Mouse (Mus musculus) liver, embryonic 14.5 days (tissue): ENCODE data around the gene Dok7. TPM values are rescaled to one million over a fixed set of nuclear protein-coding genes. Genes with fewer than 3 reads are reported as not detected.

Experiments used
- ATAC-seq: fragments of 200-750 bp; cut with Nextera tagmentation; 2 replicates; pipeline ENCODE4 v1.8.0; 2017; ENCODE audit warnings: moderate number of reproducible peaks, mild to moderate bottlenecking, moderate library complexity; ENCODE audit not compliant: insufficient read depth
- DNase-seq, 3 experiments: peaks; one replicate each; pipeline ENCODE4 v3.0.0-alpha.2; 2012 to 2013; ENCODE audit warnings: low read depth in 3 of 3, low spot score in 3 of 3
- H3K27ac ChIP-seq: fragments of 300-500 bp; sonication (generic); 2 replicates; pipeline ENCODE4 v1.5.1; 2014; ENCODE audit warnings: moderate library complexity, mild to moderate bottlenecking, control low read depth, inconsistent platforms
- H3K27me3 ChIP-seq: fragments of 300-500 bp; sonication (generic); 2 replicates; pipeline ENCODE4 v1.6.1; 2014; ENCODE audit warnings: mild to moderate bottlenecking, low read length, moderate library complexity; ENCODE audit not compliant: control insufficient read depth, insufficient read depth
- H3K36me3 ChIP-seq: fragments of 300-500 bp; sonication (generic); replicated peaks from 2 replicates; pipeline ENCODE4 v1.6.1; 2014; ENCODE audit warnings: low read depth; ENCODE audit not compliant: control insufficient read depth, insufficient read depth
- H3K4me1 ChIP-seq, 2 experiments: fragments of 200-500 bp in 1 of 2; fragments of 300-500 bp in 1 of 2; sonication (generic) in 1 of 2; replicated peaks; 2 replicates each; pipeline ENCODE4 v1.6.1; 2012 to 2014; ENCODE audit warnings: antibody characterized with exemption in 1 of 2, inconsistent platforms in 1 of 2, low read length in 1 of 2; ENCODE audit not compliant: control insufficient read depth in 2 of 2, insufficient read depth in 2 of 2
- H3K4me2 ChIP-seq: fragments of 300-500 bp; sonication (generic); 2 replicates; pipeline ENCODE4 v1.6.1; 2014; ENCODE audit warnings: low read depth, mild to moderate bottlenecking, control low read depth, moderate library complexity
- H3K4me3 ChIP-seq, 2 experiments: fragments of 200-500 bp in 1 of 2; fragments of 300-500 bp in 1 of 2; sonication (generic) in 1 of 2; 2 replicates each; pipeline ENCODE4 v1.5.1; 2012 to 2014; ENCODE audit warnings: low read depth in 2 of 2, low read length in 2 of 2, mild to moderate bottlenecking in 2 of 2, control low read depth in 1 of 2, inconsistent platforms in 1 of 2, moderate library complexity in 1 of 2; ENCODE audit not compliant: insufficient read depth in 1 of 2
- H3K9ac ChIP-seq: fragments of 300-500 bp; sonication (generic); replicated peaks from 2 replicates; pipeline ENCODE4 v1.6.1; 2014; ENCODE audit warnings: mild to moderate bottlenecking, control low read depth, moderate library complexity
- H3K9me3 ChIP-seq: fragments of 300-500 bp; sonication (generic); 2 replicates; pipeline ENCODE4 v1.6.1; 2016; ENCODE audit warnings: low read length, mixed read lengths; ENCODE audit not compliant: control insufficient read depth
- CTCF ChIP-seq: IDR thresholded peaks from 2 replicates; pipeline ENCODE4 v1.5.1; 2016; ENCODE audit warnings: antibody characterized with exemption, low read depth, control low read depth
- EP300 ChIP-seq: IDR thresholded peaks from 2 replicates; pipeline ENCODE4 v1.6.1; 2016; ENCODE audit warnings: antibody characterized with exemption, low read depth
- WGBS: fragments of 180-500 bp; shearing (Covaris S2); extraction: QIAGEN DNeasy Blood & Tissue Kit; methylation state at CpG from one replicate; pipeline ENCODE4 v1.1.7; 2014; ENCODE audit not compliant: insufficient replicate concordance; 5-methylcytosine and 5-hydroxymethylcytosine counted together
- polyA plus RNA-seq, 2 experiments: library from polyadenylated mRNA; depleted of rRNA in 1 of 2; stranded (reverse) in 1 of 2; unstranded in 1 of 2; fragments of >200 nt; fragmentation: Nextera tagmentation in 1 of 2; extraction: Ambion mirVana in 1 of 2; gene quantifications; 2 replicates each; pipeline versions ENCODE4 v1.2.1 to v1.2.3; 2012 to 2014

Dok7 gene
- polyA plus RNA-seq, 2 experiments: 0.02 to 0.04 TPM

- TF ChIP-seq CTCF (no peak), EP300 (no peak)
- Histone ChIP-seq H3K4me2 (no peak overlapping the region), H3K9ac (no peak overlapping the region), H3K4me1 (no peaks in the 10 kb centered on the region), H3K27ac (no peak overlapping the region), H3K4me3 (no peak overlapping the region), H3K9me3 (no peaks in the 10 kb centered on the region), H3K27me3 (no peaks in the 10 kb centered on the region), H3K36me3 (no peaks in the 10 kb centered on the region)
- WGBS: 47% methylated on average over 7 of the region's 7 CpGs
- ATAC-seq: no peak
- no peak for DNase-seq
Measured at GRCm38 (mm10) chr5:35070953-35071352, 14.4 kb downstream of the Dok7 start.

GRCm38 (mm10) chr5:35071855-35072254, 15.3 kb downstream of the Dok7 start:
- Histone ChIP-seq H3K27ac (no peak overlapping the region), H3K27me3 (no peaks in the 10 kb centered on the region), H3K4me1 (no peaks in the 10 kb centered on the region), H3K4me2 (no peak overlapping the region), H3K9me3 (no peaks in the 10 kb centered on the region), H3K36me3 (no peaks in the 10 kb centered on the region), H3K9ac (no peak overlapping the region), H3K4me3 (no peak overlapping the region)
- WGBS: 73% methylated on average over 6 of the region's 6 CpGs
- DNase-seq (no peak), ATAC-seq (no peak)
- no peak for TF ChIP-seq CTCF
- no peak for TF ChIP-seq EP300

- no peaks in the 10 kb centered on the region for H3K4me1 ChIP-seq
- TF ChIP-seq CTCF (no peak), EP300 (no peak)
- no peaks in the 10 kb centered on the region for H3K9me3 ChIP-seq
- no peaks in the 10 kb centered on the region for H3K36me3 ChIP-seq
- 69% methylated on average over 11 of the region's 11 CpGs for WGBS
- H3K9ac ChIP-seq: no peak overlapping the region
- ATAC-seq: no peak
- H3K4me2 ChIP-seq: no peak overlapping the region
- DNase-seq: no peak
- no peak overlapping the region for H3K27ac ChIP-seq
- no peaks in the 10 kb centered on the region; the same call in 1 of the 2 replicates for H3K27me3 ChIP-seq
- H3K4me3 ChIP-seq: no peak overlapping the region
Measured at GRCm38 (mm10) chr5:35073235-35073634, 16.7 kb downstream of the Dok7 start.

GRCm38 (mm10) chr5:35073992-35074391, 17.4 kb downstream of the Dok7 start:
- no peak overlapping the region for H3K4me2 ChIP-seq
- WGBS: 63% methylated on average over 9 of the region's 9 CpGs
- H3K27ac ChIP-seq: no peak overlapping the region
- H3K36me3 ChIP-seq: no peaks in the 10 kb centered on the region
- TF ChIP-seq CTCF (no peak), EP300 (no peak)
- H3K9me3 ChIP-seq: no peaks in the 10 kb centered on the region
- ATAC-seq: no peak
- no peaks in the 10 kb centered on the region; the same call in 1 of the 2 replicates for H3K27me3 ChIP-seq
- no peak for DNase-seq
- no peak overlapping the region for H3K4me3 ChIP-seq
- H3K9ac ChIP-seq: no peak overlapping the region
- no peaks in the 10 kb centered on the region for H3K4me1 ChIP-seq

- Histone ChIP-seq H3K4me2 (no peak overlapping the region), H3K9me3 (no peaks in the 10 kb centered on the region), H3K9ac (no peak overlapping the region), H3K27ac (no peak overlapping the region), H3K4me1 (no peaks in the 10 kb centered on the region), H3K36me3 (no peaks in the 10 kb centered on the region), H3K27me3 (no peaks in the 10 kb centered on the region; the same call in 1 of the 2 replicates), H3K4me3 (no peak overlapping the region)
- WGBS: 80% methylated on average over 1 of the region's 1 CpGs
- DNase-seq: no peak
- no peak for ATAC-seq
- no peak for TF ChIP-seq EP300
- TF ChIP-seq CTCF: no peak
Measured at GRCm38 (mm10) chr5:35076369-35076768, 19.8 kb downstream of the Dok7 start.
